ENCODE assay signal across 8 mouse cellular contexts in genomic region chr5:19400738-19401408, GRCm38 (mm10).
A peak's percentile ranks its signal among the peaks of the same experiment; 100 is the strongest.
DNase-seq lines count a peak whose midpoint lies in the region; ATAC-seq and TF ChIP-seq lines count a peak whose summit lies in the region.

No protein-coding gene starts in this region.

- intact Hi-C loops in left cerebral cortex, postnatal 10 days (cut with DNase I): loop anchor here (2.0 kb wide), 2 partner anchors 484 to 928 kb away; no protein-coding TSS in a partner anchor

- CTCF ChIA-PET in Patski (lab: Charles Lee): interaction anchor here (1.0 to 1.4 kb wide), 2 partner anchors 13 to 15 kb away, joined by 3 to 4 read pairs; no protein-coding TSS in a partner anchor

- H3K27me3 ChIP-seq in intestine, embryonic 15.5 days (replicated peaks): no peaks in the 10 kb centered on the region
- no peaks in the 10 kb centered on the region for H3K27me3 ChIP-seq in intestine, embryonic 16.5 days (replicated peaks; ENCODE audit: control insufficient read depth, insufficient read depth, low read length)
- H3K27me3 ChIP-seq in Patski: peaks cover 7% of the 10 kb centered on the region
- H3K27me3 ChIP-seq in neural tube, embryonic 14.5 days (ENCODE audit: control insufficient read depth, insufficient read depth, low read length): no peaks in the 10 kb centered on the region

- DNase-seq in A20 (ENCODE audit: low read depth, low spot score): peak; percentile 18
- DNase-seq in Patski (ENCODE audit: low read depth, low spot score): no peak
- peak; percentile 34 for DNase-seq in forelimb bud, embryonic 11.5 days (ENCODE audit: low read depth, low spot score)
- DNase-seq in left cerebral cortex, postnatal 10 days (ENCODE audit: extremely low spot score in 1 of 2, low spot score in 2 of 2): no peak
- DNase-seq in layer of hippocampus, postnatal 25 days (ENCODE audit: extremely low spot score in 1 of 2, low spot score in 1 of 2): no peak

- in situ Hi-C loops in Patski (cut with MboI; ENCODE audit: low pct_unique_long_range_greater_than_20kb): no loop called here

- no peak overlapping the region for H3K27ac ChIP-seq in intestine, embryonic 15.5 days
- no peak overlapping the region for H3K27ac ChIP-seq in intestine, embryonic 16.5 days (ENCODE audit: low read length)
- H3K27ac ChIP-seq in neural tube, embryonic 14.5 days (ENCODE audit: low read depth, low read length): no peak overlapping the region

- no peaks in the 10 kb centered on the region for H3K9me3 ChIP-seq in intestine, embryonic 15.5 days
- no peaks in the 10 kb centered on the region for H3K9me3 ChIP-seq in intestine, embryonic 16.5 days (ENCODE audit: control insufficient read depth, low read length)
- no peaks in the 10 kb centered on the region for H3K9me3 ChIP-seq in neural tube, embryonic 14.5 days (ENCODE audit: control insufficient read depth, low read length)

- H3K9ac ChIP-seq in intestine, embryonic 15.5 days: no peak overlapping the region
- H3K9ac ChIP-seq in intestine, embryonic 16.5 days (ENCODE audit: low read depth, low read length): no peak overlapping the region
- no peak overlapping the region for H3K9ac ChIP-seq in neural tube, embryonic 14.5 days (replicated peaks; ENCODE audit: low read depth, low read length)

- no peaks in the 10 kb centered on the region for H3K36me3 ChIP-seq in intestine, embryonic 15.5 days
- H3K36me3 ChIP-seq in intestine, embryonic 16.5 days (ENCODE audit: control insufficient read depth, insufficient read depth, low read length): no peaks in the 10 kb centered on the region
- no peaks in the 10 kb centered on the region for H3K36me3 ChIP-seq in neural tube, embryonic 14.5 days (ENCODE audit: control insufficient read depth, insufficient read depth, low read length)

- H3K4me3 ChIP-seq in intestine, embryonic 15.5 days (replicated peaks): no peak overlapping the region
- no peak overlapping the region for H3K4me3 ChIP-seq in intestine, embryonic 16.5 days (ENCODE audit: low read length)
- no peak overlapping the region for H3K4me3 ChIP-seq in neural tube, embryonic 14.5 days (ENCODE audit: low read depth, low read length)

- 43% methylated on average over 5 of the region's 5 CpGs for WGBS in intestine, embryonic 15.5 days
- WGBS in intestine, embryonic 16.5 days: 40% methylated on average over 5 of the region's 5 CpGs
- WGBS in neural tube, embryonic 14.5 days: 50% methylated on average over 5 of the region's 5 CpGs

- POLR2A ChIA-PET in Patski (lab: Charles Lee): no interaction called here

- ATAC-seq in intestine, embryonic 15.5 days: peak; percentile 51; the same call in 1 of the 2 replicates
- no peak for ATAC-seq in intestine, embryonic 16.5 days
- no peak for ATAC-seq in Patski
- ATAC-seq in neural tube, embryonic 14.5 days (ENCODE audit: low read depth): peak; percentile 68; the same call in 1 of the 2 replicates

- no peak overlapping the region for H3K4me2 ChIP-seq in intestine, embryonic 15.5 days (replicated peaks)
- H3K4me2 ChIP-seq in intestine, embryonic 16.5 days (ENCODE audit: low read depth, low read length): no peak overlapping the region
- H3K4me2 ChIP-seq in neural tube, embryonic 14.5 days (ENCODE audit: low read depth, low read length): no peak overlapping the region

- H3K4me1 ChIP-seq in intestine, embryonic 15.5 days (replicated peaks): no peaks in the 10 kb centered on the region
- no peaks in the 10 kb centered on the region for H3K4me1 ChIP-seq in intestine, embryonic 16.5 days (ENCODE audit: control insufficient read depth, insufficient read depth, low read length)
- no peaks in the 10 kb centered on the region for H3K4me1 ChIP-seq in neural tube, embryonic 14.5 days (ENCODE audit: control insufficient read depth, insufficient read depth, low read length)

- TF ChIP-seq CTCF in Patski (IDR thresholded peaks at IDR 0.05): peak; percentile 67

Comparison
In these comparisons a context has a peak if more than half of its experiments do, and no peak if none do; other contexts are left out.
1. ATAC-seq: peak in intestine, embryonic 15.5 days (single experiment) and neural tube, embryonic 14.5 days (single experiment); none in intestine, embryonic 16.5 days (single experiment) and Patski (single experiment).
2. DNase-seq: peak in A20 (single experiment) and forelimb bud, embryonic 11.5 days (single experiment); none in Patski (single experiment), left cerebral cortex, postnatal 10 days (0 of 2) and layer of hippocampus, postnatal 25 days (0 of 2).